Mouse (Mus musculus) embryonic facial prominence, embryonic 12.5 days (tissue): ENCODE data around the gene Ap3d1. TPM values are rescaled to one million over a fixed set of nuclear protein-coding genes. Genes with fewer than 3 reads are reported as not detected.

Source experiments
- ATAC-seq: fragments of 200-750 bp; cut with Nextera tagmentation; 2 replicates; pipeline ENCODE4 v1.8.0; 2017; ENCODE audit not compliant: insufficient number of reproducible peaks, insufficient read depth, low FRiP score, low TSS enrichment
- H3K27ac ChIP-seq: fragments of 300-500 bp; sonication (generic); 2 replicates; pipeline ENCODE4 v1.5.1; 2016; ENCODE audit warnings: mild to moderate bottlenecking
- H3K27me3 ChIP-seq: fragments of 300-500 bp; sonication (generic); 2 replicates; pipeline ENCODE4 v1.6.1; 2016; ENCODE audit warnings: mild to moderate bottlenecking, moderate library complexity
- H3K36me3 ChIP-seq: fragments of 300-500 bp; sonication (generic); 2 replicates; pipeline ENCODE4 v1.6.1; 2016; ENCODE audit warnings: mild to moderate bottlenecking
- H3K4me1 ChIP-seq: fragments of 300-500 bp; sonication (generic); 2 replicates; pipeline ENCODE4 v1.6.1; 2016
- H3K4me2 ChIP-seq: fragments of 300-500 bp; sonication (generic); replicated peaks from 2 replicates; pipeline ENCODE4 v1.6.1; 2016; ENCODE audit warnings: mild to moderate bottlenecking, moderate library complexity
- H3K4me3 ChIP-seq: fragments of 300-500 bp; sonication (generic); 2 replicates; pipeline ENCODE4 v1.5.1; 2016; ENCODE audit warnings: mild to moderate bottlenecking
- H3K9ac ChIP-seq: fragments of 300-500 bp; sonication (generic); 2 replicates; pipeline ENCODE4 v1.6.1; 2016; ENCODE audit warnings: mild to moderate bottlenecking, moderate library complexity
- H3K9me3 ChIP-seq: fragments of 300-500 bp; sonication (generic); 2 replicates; pipeline ENCODE4 v1.6.1; 2016; ENCODE audit warnings: mild to moderate bottlenecking, moderate library complexity
- WGBS: fragments of 180-500 bp; shearing (Covaris S2); methylation state at CpG from one replicate; pipeline ENCODE4 v1.1.7; 2016; 5-methylcytosine and 5-hydroxymethylcytosine counted together
- polyA plus RNA-seq: library from polyadenylated mRNA; unstranded; fragments of >200 nt; fragmentation: Nextera tagmentation; extraction: Ambion mirVana; gene quantifications from 2 replicates; pipeline ENCODE4 v1.2.1, GENCODE M21; 2016

Ap3d1 gene
- polyA plus RNA-seq, 1 experiment from 2014 or later, result 84.7 TPM

DNA sequence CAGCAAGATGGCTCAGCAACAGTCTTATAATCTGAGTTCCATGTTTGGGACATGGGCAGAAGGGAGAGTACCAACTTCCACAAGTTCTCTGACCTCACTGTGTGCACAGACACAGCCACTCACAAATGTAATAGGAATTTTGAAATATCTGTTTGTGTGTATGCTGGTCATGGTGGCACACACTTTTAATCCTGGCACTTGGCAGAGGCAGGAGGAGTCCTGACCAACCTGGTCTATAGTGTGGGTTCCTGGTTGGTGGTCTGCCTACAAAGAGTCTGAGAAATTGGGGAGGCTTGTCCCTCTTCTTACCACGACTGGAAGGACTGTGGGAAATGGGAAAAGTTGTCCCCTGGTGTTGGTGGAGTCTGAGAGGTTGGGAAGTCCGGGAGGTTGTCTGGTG lies 14.4 kb upstream of the Ap3d1 start:
- ATAC-seq, result no peak
- no peaks in the 10 kb centered on the region for H3K36me3 ChIP-seq
- peaks cover 44% of the 10 kb centered on the region for H3K4me1 ChIP-seq
- H3K4me3 ChIP-seq, result peak overlapping the region; percentile 98
- no peaks in the 10 kb centered on the region for H3K9me3 ChIP-seq
- H3K27ac ChIP-seq, result no peak overlapping the region
- peak overlapping the region; percentile 96; the same call in 1 of the 2 replicates for H3K9ac ChIP-seq
- H3K4me2 ChIP-seq, result peak overlapping the region; percentile 98
- no peaks in the 10 kb centered on the region for H3K27me3 ChIP-seq
- 66% methylated on average over 2 of the region's 2 CpGs for WGBS

DNA sequence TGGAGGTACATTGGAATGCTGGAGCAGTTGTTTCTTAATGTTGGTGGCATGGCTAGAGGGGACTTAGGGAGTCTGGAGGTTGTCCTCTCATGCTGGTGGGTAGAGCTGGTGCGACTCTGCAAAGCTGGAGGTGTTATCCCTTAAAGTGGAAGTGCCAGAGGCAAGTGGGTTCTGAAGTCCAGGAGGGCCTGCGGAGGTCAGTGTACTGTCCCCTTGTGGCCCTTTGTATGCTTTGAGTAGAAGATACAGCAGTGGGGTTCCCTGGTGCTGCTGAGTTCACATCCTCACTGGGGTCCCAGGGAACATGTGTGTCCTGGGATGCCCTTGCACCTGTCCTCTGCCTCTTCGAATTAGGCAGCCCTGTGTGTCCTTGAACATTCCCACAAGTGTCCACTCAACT lies 14.0 kb upstream of the Ap3d1 start:
- ATAC-seq, result no peak
- Histone ChIP-seq H3K9me3 (no peaks in the 10 kb centered on the region), H3K4me3 (peak overlapping the region; percentile 98), H3K4me2 (peak overlapping the region; percentile 98), H3K4me1 (peaks cover 43% of the 10 kb centered on the region), H3K27ac (no peak overlapping the region), H3K36me3 (no peaks in the 10 kb centered on the region), H3K27me3 (no peaks in the 10 kb centered on the region), H3K9ac (peak overlapping the region; percentile 96)
- 27% methylated on average over 3 of the region's 3 CpGs for WGBS

DNA sequence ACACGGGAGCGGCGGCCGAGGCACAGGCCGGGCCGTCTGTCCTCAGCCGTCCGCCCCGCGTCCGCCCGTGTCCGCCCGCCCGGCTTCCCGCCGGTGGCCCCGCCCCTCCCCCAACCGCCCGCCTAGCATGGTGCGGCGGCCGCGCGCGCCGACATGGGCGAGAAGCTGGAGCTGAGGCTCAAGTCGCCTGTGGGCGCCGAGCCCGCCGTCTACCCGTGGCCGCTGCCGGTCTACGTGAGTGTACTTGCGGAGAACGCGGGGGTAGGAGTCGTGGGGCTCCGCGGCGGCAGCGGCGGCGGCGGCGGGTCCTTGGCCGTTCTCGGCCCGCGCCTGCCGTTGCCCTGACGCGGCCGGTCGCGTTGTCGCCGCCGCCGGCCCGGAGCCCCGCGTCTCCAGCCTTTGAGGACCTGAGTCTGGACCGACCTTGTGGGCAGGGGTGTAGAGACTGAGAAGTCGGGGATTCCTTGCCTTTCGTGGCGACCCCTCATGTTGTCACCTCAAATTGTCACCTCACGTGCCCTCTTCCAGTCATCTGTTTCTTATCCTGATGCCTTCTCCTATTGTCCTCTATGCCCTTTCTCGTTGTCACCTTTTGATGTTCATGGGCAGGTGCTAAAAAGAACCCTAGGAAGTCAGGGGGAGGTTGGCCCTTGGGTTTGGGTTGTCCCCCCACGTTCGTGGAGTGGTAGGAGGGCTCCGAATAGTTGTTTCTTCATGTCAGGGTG lies 13.4 kb upstream of the Ap3d1 start:
- H3K4me1 ChIP-seq, result peaks cover 37% of the 10 kb centered on the region

DNA sequence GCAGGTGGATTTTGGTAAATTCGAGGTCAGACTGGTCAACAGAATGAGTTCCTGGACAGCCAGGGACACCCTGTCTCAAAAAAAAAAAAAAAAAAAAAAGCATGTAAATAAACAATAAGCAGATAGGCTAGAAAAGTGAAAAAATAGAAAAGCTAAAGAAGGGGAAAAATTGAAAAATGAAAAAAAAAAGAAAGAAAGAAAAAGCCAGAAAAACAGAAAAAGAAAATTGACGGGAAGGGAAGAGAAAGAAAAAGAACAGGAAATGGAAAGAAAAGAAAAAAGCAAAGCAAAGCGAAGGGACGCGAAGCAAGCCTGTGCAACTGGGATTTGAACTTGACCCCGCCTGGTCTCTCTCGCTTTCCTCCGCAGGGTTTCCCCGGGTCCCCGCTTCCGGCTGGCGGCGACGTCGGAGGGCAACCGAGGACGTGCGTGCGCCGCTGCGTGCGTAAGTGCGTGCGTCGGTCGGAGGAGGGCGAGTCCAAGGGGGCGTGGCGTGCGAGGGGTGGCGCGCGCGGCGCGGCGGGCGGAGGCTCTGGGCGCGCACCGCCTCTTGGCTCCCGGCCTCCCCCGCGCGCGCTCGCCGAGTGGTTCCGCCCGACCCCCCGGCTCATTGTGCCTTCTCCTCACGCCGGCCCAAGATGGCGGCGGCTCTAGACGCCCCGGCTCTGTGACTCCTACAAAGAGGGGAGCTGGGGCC lies 12.7 kb upstream of the Ap3d1 start, which contains the start of gene Dot1l:
Gene Dot1l, plus strand, starts transcription at position 613 of the 697 bp plus-strand sequence.
- H3K4me2 ChIP-seq, result peak within 1 kb of the TSS; percentile 98
- peak within 1 kb of the TSS; percentile 86 for H3K27ac ChIP-seq
- H3K9me3 ChIP-seq, result no peaks in the 10 kb centered on the region
- peaks cover 37% of the 10 kb centered on the region for H3K4me1 ChIP-seq
- H3K27me3 ChIP-seq, result no peaks in the 10 kb centered on the region
- peak within 1 kb of the TSS; percentile 96 for H3K9ac ChIP-seq
- WGBS, result 2% methylated on average over 39 of the region's 57 CpGs
- peak within 1 kb of the TSS; percentile 98 for H3K4me3 ChIP-seq
- peak; percentile 86 for ATAC-seq
- no peaks in the 10 kb centered on the region for H3K36me3 ChIP-seq

More for the DNA sequence above, 13.4 kb upstream of the Ap3d1 start:
- ATAC-seq, result no peak; the same call in 1 of the 2 replicates
- Histone ChIP-seq H3K9me3 (no peaks in the 10 kb centered on the region), H3K4me3 (peak overlapping the region; percentile 98), H3K27me3 (no peaks in the 10 kb centered on the region), H3K9ac (peak overlapping the region; percentile 96), H3K36me3 (no peaks in the 10 kb centered on the region), H3K4me2 (peak overlapping the region; percentile 98), H3K27ac (peak overlapping the region; percentile 86)
- under 1% methylated on average over 75 of the region's 75 CpGs for WGBS

DNA sequence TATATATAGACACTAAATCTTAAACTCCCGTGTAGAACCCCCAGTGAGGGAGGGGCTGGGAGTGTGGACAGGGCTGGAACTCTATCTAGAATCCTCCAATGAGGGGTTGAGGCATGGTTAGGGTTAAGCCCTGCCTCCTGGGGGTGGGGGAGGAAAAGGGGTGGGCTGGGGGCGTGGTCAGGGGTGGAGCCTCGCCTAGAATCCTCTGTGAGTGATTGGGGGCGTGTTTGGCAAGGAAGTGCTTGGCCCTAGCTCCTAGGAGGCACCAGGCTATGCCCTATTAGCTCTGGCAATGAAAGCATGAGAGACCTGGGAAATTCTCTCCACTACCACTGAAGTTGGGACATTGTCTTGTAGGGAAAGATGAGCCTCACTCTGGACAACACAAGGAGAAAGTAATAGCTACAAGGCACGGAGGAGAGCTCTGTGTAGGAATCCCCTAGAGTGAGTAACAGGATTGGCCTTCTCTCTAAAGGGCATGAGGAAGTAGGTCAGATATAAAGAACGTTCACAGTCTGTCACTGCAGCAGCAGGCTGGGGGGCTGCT lies 10.1 kb upstream of the Ap3d1 start:
- H3K9me3 ChIP-seq, result no peaks in the 10 kb centered on the region
- ATAC-seq, result 0 out of 2 replicates have a peak, but pooled peaks have one; percentile 17
- 0 out of 2 replicates have a peak overlapping the region, but pooled peaks have one; percentile 0 for H3K4me3 ChIP-seq
- peak overlapping the region; percentile 35 for H3K4me2 ChIP-seq
- H3K27ac ChIP-seq, result no peak overlapping the region
- WGBS, result 3% methylated on average over 6 of the region's 6 CpGs
- H3K27me3 ChIP-seq, result no peaks in the 10 kb centered on the region
- H3K4me1 ChIP-seq, result peaks cover 20% of the 10 kb centered on the region
- no peak overlapping the region for H3K9ac ChIP-seq
- no peaks in the 10 kb centered on the region for H3K36me3 ChIP-seq

DNA sequence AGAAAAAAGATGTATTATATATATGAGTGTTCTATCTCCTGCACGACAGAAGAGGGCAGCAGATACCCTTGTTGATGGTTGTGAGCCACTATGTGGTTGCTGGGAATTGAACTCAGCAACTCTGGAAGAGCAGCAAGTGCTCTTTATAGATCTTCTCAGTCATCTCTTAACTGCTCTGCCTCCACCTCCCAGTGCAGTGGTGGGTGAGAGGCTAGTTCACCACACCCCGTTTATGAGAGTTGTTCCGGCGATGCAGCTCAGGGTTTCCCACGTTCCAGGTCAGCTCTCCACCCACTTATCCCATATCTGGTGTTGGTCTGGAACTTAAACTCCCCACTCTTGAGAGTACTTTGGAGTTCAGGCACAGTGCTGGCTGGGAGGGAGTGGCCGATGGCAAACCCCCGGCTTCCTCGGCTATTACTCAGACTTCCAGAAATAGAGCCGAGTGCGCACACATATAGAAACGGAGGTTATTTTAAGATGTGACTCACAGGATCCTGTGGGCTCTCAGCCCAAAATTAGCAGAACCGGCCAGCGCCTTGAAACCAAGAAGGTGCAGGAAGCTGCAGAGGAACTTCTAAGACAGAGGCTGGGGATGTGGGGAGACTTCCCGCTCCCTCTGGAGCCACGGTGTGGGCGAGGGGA lies 9.2 kb upstream of the Ap3d1 start:
- H3K4me1 ChIP-seq, result peaks cover 11% of the 10 kb centered on the region
- peak overlapping the region; percentile 35 for H3K4me2 ChIP-seq
- H3K27ac ChIP-seq, result no peak overlapping the region
- H3K4me3 ChIP-seq, result 0 out of 2 replicates have a peak overlapping the region, but pooled peaks have one; percentile 0
- WGBS, result 15% methylated on average over 16 of the region's 16 CpGs
- H3K9me3 ChIP-seq, result no peaks in the 10 kb centered on the region
- H3K27me3 ChIP-seq, result no peaks in the 10 kb centered on the region
- H3K9ac ChIP-seq, result no peak overlapping the region
- no peaks in the 10 kb centered on the region for H3K36me3 ChIP-seq
- no peak for ATAC-seq

DNA sequence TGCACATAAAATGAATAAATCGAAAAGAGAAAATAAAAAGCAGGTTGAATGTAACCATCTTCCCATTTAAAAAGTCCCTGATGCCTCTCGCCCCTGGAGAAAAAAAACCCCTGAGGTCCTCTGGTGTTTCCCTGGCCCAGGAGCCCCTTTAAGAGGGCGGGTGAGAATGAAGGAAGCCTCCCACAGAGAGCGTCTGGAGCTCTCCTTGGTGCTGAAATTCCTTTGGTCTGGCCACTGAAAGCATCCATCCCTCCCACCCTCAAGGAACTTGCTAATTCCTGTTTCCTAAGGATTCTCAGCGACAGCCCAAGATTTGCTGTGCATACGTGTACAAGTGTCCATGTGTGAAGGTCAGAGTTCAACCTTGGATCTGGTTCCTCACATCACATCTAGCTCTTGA lies 6.5 kb upstream of the Ap3d1 start:
- Histone ChIP-seq H3K27ac (no peak overlapping the region), H3K27me3 (no peaks in the 10 kb centered on the region), H3K36me3 (no peaks in the 10 kb centered on the region), H3K9me3 (no peaks in the 10 kb centered on the region), H3K9ac (no peak overlapping the region), H3K4me3 (no peak overlapping the region), H3K4me2 (no peak overlapping the region), H3K4me1 (peaks cover 6% of the 10 kb centered on the region; the same call in 1 of the 2 replicates)
- 11% methylated on average over 6 of the region's 6 CpGs for WGBS
- no peak for ATAC-seq

DNA sequence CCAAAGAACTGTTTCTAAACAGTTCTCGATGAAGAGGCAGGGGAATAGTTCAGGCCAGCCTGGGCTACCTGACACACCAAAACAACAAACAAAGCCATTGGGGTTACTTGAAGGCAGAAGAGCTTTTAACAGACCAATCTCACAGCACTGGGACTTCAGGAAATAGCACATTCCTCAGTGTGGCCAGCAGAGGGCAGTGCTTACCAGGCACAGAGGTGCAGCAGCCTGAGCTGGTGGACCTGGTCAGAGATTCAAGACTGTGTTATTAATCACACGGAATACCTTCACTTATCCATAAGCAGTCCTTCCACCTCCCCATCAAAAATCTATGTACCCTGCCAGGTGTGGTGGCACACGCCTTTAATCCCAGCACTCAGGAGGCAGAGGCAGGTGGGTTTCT lies 5.3 kb upstream of the Ap3d1 start:
- Histone ChIP-seq H3K4me1 (peaks cover 7% of the 10 kb centered on the region; the same call in 1 of the 2 replicates), H3K36me3 (no peaks in the 10 kb centered on the region), H3K4me3 (no peak overlapping the region), H3K9ac (no peak overlapping the region), H3K27ac (no peak overlapping the region), H3K9me3 (no peaks in the 10 kb centered on the region), H3K4me2 (no peak overlapping the region), H3K27me3 (no peaks in the 10 kb centered on the region)
- 16% methylated on average over 3 of the region's 3 CpGs for WGBS
- no peak for ATAC-seq

DNA sequence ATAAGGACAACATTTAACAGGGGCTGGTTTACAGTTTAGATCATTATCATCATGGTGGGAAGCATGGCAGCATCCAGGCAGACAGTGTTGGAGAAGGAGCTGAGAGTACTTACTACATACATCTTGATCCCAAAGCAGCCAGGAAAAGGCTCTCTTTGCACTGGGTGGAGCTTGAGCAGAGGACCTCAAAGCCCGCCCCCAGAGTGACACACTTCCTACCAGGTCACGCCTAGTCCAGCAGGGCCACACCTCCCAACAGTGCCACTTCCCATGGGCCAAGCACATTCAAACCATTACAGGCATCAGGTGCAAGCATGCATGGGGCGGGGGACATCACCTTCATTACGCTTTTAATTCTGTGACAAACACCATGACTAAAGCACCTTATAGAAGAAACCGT lies 2.2 kb upstream of the Ap3d1 start:
- Histone ChIP-seq H3K4me2 (no peak overlapping the region), H3K9me3 (no peaks in the 10 kb centered on the region), H3K9ac (no peak overlapping the region), H3K36me3 (no peaks in the 10 kb centered on the region), H3K4me3 (no peak overlapping the region), H3K27me3 (no peaks in the 10 kb centered on the region), H3K4me1 (peaks cover 19% of the 10 kb centered on the region), H3K27ac (no peak overlapping the region)
- WGBS, result 33% methylated on average over 5 of the region's 5 CpGs
- no peak for ATAC-seq

DNA sequence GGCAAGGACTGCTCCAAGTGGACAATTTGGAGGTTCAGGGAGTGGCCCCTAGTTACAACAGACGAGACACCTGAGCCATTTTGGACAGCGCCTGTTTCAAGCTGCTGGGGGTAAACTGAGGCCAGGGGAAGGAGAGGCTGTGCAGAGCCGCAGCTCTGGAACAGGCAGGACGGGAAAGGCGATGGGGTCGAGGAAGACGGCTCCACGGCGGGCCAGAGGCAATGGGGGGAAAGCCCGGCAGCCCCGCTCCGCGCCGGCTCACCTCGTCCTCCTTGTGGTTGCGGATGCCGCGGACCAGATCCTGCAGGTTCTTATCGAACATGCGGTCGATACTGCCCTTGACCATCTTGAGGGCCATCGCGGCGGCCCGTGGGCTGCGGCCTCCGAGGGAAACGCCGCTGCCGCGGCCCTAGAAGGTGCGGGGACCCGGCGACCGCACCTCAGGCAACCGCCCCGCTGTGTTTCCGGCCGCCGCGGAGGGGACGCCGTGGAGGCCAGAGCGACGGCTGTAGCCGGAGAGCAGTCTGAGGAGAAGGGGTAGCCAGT lies 357 bp downstream of the Ap3d1 start:
- peak overlapping the region; percentile 96 for H3K9ac ChIP-seq
- H3K36me3 ChIP-seq, result peaks cover 3% of the 10 kb centered on the region; the same call in 1 of the 2 replicates
- no peaks in the 10 kb centered on the region for H3K9me3 ChIP-seq
- under 1% methylated on average over 46 of the region's 46 CpGs for WGBS
- ATAC-seq, result peak; percentile 8; the same call in 1 of the 2 replicates
- H3K4me2 ChIP-seq, result peak overlapping the region; percentile 98
- H3K4me1 ChIP-seq, result peaks cover 19% of the 10 kb centered on the region
- H3K27ac ChIP-seq, result peak overlapping the region; percentile 79
- no peaks in the 10 kb centered on the region for H3K27me3 ChIP-seq
- peak overlapping the region; percentile 93 for H3K4me3 ChIP-seq

DNA sequence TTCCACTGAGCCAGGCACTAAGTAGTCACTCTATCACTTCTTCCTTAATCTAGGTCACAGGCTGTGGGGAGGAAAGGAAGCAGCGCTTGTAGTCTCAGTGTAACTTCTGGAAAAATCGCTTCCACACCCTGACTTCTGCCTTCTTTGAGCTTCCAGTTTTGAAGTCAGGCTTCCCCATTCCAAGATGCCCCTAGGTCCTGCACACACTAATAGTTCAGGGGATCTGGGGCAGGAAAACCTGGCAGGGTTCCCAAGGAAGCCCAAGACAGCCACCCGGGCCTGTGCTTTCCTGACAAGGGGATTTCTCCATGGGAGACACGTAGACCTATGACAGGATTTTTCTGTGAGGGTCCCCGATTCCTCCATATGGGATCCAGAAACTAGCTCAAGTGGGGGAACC lies 918 bp downstream of the Ap3d1 start:
- peak overlapping the region; percentile 96 for H3K9ac ChIP-seq
- H3K4me1 ChIP-seq, result peaks cover 19% of the 10 kb centered on the region
- no peaks in the 10 kb centered on the region for H3K27me3 ChIP-seq
- peak overlapping the region; percentile 98 for H3K4me2 ChIP-seq
- 28% methylated on average over 5 of the region's 5 CpGs for WGBS
- H3K4me3 ChIP-seq, result peak overlapping the region; percentile 93
- H3K36me3 ChIP-seq, result peaks cover 7% of the 10 kb centered on the region; the same call in 1 of the 2 replicates
- no peak for ATAC-seq
- H3K27ac ChIP-seq, result peak overlapping the region; percentile 79; the same call in 1 of the 2 replicates
- H3K9me3 ChIP-seq, result no peaks in the 10 kb centered on the region
